Mouse (Mus musculus): ENCODE measurements around the gene Vmn2r109.
"Not testable (repeated sequence)": the region's sequence is repeated elsewhere in the genome, so short reads cannot be mapped to it uniquely, and the experiment has no call there.

The Vmn2r109 gene

DNA sequence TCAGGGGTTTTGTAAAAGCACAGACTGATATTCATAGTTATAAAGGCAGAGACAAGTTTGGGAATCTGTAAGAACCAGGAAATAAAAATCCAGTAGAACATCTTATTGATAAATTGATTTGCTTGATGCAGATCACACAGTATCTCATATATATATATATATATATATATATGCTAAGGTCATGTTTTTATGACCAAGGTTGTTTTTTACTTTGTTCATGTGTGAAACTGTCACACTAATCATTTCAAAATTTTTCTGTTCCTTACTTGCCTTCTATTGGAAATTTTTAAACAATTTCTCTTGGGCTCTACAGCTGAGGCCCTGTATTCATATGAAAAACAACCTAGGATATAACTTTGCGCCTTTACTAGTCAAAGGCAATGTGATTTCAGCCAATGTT is at the start of gene Vmn2r109:
TSS of gene Vmn2r109 (minus strand) at position 101 of the 400 bp plus-strand sequence.
- DNase-seq (ENCODE audit: low spot score) = no peak

DNA sequence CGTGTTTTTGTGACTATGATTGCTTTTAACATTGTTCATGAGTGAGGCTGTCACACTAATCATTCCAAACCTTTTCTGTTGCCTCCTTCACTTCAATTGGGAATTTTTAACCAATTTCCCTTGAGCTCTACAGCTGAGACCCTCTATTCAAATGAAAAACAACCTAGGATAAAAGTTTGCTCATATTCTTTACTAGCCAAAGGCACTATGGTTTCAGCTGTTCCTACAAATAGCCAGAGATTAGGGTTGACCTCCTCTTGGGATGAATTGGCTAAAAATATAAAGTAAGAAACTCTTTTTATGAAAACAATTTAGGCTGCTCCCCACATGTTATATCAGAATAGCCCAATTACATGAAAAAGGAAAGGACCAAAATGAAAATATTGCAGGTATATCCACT is 31.8 kb upstream of the Vmn2r109 start, which contains the start of gene Vmn2r110:
TSS of gene Vmn2r110 (minus strand) at position 101 of the 400 bp plus-strand sequence.
- DNase-seq (ENCODE audit: low spot score) = no peak

DNA sequence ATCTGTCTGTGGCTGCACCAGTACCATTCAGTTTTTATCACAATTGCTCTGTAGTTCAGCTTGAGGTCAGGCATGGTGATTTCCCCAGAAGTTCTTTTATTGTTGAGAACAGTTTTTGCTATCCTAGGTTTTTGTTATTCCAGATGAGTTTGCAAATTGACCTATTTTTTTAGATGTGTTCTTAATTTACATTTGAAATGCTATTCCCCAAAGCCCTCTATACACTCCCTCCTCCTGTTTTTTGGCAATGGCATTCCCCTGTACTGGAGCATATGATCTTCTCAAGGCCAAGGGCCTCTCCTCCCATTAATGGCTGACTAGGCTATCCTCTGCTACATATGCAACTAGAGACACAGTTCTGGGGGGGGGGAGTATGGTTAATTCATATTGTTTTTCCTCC is 56.3 kb downstream of the Vmn2r109 start:
- DNase-seq (ENCODE audit: low spot score) = not testable (repeated sequence)

DNA sequence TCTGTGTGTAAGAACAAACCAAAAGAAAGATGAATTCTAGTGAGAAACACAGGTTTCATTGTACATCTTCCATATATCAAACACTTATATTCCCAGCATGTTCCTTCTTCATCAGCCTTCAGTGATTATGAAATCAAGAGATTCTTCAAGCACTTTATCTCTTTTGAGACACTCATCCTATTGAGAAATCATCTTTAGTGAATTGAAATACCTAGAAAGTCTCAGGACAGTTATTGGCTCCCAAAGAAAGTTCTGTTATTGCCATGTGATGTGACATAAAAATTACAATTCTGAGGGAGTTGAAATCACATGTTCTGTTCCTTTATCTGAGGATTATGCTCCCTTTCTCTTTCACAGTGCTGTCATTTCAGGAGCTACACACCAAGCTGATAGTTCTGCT is 66.7 kb downstream of the Vmn2r109 start, which contains the start of gene Vmn1r225:
TSS of gene Vmn1r225 (plus strand) at position 301 of the 400 bp plus-strand sequence.
- DNase-seq (ENCODE audit: low spot score) = no peak
